Mouse (Mus musculus): Measurements from ENCODE around the gene Gm5460.

Gm5460 gene

DNA sequence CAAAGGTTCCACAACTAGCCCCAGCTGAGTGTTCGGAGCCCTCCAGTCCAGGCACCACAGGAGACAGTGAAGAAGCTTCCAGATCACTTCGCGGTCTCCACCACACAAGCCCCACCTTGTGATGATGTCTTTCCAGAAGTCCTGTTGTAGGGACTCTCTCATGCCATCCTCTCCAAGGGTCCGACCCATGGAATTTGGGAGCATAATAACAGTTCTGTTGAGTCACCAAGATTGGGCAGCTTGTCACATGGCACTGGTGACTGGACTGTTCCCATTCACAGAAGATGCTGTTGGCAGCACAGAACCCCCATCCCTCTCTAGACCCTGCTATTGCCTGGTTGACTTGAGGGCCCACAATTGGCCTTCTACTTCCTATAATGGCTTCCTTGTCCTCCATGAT lies at the start of gene Gm5460:
Gene Gm5460 (plus strand): TSS at position 378 of the 400 bp plus-strand sequence.
- DNase-seq: no peak

DNA sequence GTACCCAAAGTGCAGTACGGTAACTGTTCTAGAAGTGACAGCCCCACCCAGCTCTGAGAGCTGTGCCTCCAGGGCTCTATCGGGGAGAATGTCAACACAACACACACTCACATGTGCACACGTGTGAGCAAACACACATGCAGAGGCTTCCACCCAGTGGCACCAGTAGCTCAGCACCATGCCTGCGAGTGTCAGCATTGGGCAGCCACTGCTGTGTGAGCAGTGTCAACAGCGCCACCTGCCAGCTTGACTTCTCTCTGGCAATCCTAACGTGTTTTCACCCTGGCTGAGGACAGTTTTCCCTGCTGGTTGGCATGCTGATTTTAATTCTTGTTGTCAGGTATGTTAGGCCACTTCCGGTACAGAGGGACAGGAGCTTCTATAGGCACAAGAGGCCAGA lies 43.9 kb upstream of the Gm5460 start:
- DNase-seq: no peak

DNA sequence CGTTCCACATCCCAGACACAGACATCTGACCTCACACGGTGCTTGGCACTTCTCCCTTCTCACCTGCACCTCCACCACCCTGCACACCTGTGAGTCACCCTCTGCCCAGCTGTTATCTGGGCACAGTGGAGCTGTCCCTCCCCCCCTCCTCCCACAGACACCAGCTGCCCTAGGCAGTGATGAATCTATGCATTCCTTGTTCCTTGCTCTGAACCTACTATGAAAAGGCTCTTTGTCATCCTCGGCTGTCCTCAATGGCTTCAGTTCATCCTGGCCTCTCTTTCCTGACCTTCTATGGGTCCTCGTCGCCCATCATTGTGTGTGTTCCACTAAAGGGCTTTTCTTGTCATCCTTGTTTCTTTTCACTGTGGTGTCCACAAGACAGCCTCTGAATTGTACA lies 41.8 kb upstream of the Gm5460 start:
- peak in 1 of 2 experiments; percentile 6 for DNase-seq

DNA sequence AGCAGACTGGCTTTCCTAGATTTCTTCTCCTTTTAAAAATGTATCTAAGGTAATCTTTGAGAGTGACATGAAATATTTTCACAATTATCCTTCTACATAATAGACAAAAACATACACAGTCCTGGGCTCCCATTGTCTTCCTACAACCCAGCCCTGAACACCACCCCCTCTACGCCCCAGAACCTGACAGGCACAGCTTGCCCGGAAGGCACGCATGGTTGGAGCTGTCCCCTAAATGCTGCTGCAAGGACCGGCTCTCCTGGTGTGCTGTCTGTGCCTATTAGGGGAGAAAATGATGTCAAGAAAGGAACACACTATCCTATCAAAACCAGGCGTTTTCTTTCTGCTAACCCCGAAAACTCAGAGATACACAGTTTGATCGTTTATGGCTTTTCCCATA lies 38.8 kb upstream of the Gm5460 start:
- DNase-seq: peak in 1 of 2 experiments; percentile 10

DNA sequence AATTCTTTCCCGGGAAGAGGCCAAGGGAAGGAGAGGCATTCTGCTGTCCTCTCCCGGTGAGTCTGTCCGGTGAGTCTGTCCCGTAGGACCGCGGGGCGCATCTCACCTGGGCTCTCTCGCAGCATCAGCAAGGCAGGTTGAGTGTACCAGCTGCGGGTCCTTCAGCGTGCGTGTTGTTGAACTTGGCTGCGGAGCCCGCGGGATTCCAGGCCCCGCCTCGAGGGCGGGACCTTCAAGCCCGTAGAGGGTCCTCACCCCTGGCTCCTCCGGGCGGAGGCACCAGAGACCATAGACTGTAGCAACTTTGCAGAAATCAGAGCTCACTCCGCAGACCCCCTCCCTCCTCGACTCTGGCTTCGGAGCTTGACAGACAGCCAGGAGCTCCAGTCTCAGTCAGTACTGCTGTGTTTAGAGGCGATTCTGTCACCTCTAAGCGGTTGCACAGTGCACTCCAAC lies 37.9 kb upstream of the Gm5460 start, which contains the start of gene Zfp488:
Gene Zfp488 (minus strand): TSS at position 161 of the 456 bp plus-strand sequence.
- peak in 1 of 2 experiments; percentile 21 for DNase-seq

DNA sequence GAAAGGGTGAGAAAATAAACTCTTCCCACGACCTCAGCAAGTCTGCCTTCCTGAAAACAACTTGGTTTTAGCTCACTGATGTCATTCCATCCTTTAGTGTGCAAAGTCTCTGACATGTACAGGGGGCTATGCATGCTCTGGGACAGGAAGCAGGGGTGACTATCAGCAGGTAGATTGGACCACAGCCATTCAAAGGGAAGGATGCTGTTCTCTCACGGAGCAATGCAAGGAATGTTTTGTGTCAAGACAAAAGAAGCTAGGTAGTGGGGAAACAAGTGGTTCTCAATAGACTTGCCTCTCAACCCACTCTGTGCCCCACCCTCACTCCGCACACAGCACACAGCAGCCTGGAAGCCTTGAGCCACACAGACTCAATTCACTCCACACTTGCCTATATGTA lies 27.4 kb upstream of the Gm5460 start:
- no peak for DNase-seq

DNA sequence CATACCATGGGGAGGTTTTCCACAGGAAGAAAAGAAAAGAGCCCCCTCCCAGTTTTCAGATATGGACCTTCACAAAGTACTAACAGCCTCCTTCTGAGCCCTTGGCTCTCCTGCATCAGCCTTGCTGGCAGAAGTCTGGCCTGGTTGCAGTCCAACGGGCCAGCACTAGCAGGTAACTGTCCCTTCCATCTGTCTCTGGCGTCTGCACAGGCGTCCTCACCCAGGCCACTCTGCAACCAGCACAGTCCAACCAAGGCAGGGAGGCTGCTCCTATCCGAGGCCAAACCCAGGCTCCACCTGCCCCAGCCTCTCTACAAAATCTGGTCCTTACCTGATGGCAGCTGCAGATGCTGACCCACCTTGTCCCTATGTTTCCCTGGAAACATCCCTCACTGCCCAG lies 24.6 kb upstream of the Gm5460 start:
- DNase-seq: no peak

DNA sequence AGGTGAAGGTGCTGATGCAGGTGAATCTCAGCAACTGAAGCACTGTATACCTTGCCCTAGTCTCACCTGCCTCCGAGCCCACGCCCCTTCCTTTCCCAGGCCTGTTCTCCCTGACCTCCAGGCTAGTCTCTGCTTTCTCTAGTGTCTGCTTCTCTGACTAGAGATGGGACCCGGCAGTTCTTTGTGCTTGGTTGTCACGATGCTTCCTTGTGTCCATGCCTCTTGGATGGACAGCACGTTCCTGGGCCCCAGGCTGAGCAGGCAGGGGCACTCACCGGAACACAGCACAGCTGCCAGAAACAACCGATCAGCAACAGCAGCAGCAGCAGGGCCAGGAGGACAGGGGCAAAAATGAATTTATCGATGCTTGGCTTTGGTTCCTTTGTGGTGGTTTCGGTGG lies 23.5 kb upstream of the Gm5460 start:
- DNase-seq: no peak

DNA sequence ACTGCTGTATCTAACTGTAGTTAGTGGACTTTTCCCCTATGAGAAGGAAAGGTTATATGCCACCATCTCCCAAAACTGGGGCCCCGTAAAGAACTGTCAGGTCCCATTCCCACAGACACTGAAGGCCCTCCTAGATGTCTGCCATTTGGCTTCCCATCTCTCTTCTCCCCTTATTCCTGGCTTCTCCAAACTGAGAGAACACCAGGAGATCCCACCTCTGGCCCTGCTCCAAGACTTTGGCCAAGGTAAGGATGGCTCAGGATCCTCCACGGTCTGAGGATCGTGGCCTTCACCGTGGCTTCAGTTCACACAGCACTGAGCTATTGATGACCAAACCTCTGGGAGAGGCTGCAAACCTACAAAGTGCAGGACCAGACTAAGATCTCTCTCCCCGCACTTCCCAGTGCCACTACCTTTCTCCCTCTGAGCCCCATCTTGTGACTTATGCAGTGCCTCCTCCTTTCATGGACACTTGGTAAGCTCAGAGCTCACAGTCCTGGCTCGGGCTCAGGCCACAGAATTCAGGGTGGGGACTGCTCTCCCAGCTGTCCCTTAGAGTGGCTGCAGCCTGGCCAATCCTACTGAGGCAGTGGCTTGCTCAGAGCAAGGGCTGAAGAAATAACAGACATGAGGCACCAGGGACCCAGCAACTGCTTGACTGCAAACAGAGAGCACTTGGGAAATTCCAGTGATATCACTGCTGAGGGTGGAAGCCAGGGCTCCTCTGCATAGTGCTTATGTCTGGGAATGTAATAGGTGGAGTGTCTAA lies 22.9 kb upstream of the Gm5460 start:
- no peak for DNase-seq

DNA sequence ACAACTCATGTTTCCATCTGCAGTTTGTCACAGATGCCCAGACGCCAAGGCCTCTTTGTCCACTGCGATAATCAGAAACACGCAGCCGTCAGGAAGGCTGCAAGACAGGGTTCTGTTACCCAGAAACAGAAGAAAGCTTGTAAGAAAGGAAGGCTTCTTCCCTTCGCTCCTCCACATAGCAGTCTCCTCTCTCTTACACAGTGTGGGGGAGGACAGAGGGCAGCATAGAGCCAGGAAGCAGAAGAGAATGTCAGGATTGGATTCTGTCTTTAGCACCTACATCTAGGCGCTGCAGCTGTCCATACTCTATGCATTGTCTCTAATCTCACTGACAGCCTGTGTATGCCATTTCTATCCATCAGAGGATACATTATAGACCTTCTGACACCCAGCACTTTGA lies 19.1 kb upstream of the Gm5460 start:
- no peak for DNase-seq

DNA sequence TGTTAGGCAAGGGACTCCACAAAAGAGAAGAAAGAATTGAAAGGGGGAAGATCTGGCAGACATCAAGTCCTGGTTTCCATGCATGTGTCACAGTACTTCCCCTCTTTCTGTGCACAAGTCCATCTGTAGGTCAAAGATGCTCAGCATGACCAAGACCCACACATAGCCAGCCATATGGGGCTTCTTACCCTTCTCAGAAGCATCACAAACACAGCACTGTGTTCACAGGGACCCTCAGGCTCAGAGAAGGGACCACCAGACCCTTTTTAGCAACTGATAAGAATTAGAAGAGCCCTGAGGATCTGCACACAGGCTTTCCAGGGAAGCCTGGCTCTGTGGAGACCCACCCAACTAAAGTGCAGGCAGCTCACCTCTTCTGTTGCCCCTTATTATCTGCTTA lies 16.5 kb upstream of the Gm5460 start:
- no peak for DNase-seq

DNA sequence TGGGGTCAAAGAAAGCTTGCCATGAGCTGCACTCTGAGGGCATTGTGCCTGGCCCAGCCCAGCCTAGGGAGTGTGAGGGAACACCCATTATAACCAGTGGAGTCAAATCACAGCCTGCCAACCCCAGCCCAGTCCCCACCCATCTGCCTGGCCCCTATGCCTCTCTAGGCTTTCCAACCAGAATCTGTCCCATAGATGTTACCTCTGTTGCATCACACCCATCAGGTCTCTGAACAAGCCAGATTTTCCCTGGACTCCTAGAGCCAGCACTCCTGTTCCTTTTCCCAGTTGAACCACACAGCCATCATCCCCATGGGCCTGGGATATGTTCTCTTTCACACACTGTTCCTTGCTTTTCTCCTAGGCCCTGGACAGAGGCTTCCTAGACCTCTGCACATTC lies 15.1 kb upstream of the Gm5460 start:
- no peak for DNase-seq

DNA sequence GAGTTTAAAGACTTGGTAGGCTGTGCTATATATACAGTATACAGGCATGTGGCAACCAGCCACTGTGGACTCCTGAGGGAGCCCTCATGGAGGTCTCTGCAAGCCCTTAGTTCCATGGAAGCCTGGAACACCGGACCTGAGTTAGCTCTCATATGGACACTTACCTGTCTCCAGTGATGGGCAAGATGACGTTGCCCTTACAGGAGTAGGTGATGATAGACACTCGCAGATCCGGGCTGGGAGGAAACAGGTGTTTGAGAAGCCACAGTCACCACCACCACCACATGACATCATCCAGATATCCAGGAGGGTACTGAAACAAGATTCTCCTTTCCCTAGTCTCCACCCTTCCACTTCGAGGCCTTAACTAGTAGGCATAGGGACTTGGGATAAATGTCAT lies 14.2 kb upstream of the Gm5460 start:
- DNase-seq: no peak

DNA sequence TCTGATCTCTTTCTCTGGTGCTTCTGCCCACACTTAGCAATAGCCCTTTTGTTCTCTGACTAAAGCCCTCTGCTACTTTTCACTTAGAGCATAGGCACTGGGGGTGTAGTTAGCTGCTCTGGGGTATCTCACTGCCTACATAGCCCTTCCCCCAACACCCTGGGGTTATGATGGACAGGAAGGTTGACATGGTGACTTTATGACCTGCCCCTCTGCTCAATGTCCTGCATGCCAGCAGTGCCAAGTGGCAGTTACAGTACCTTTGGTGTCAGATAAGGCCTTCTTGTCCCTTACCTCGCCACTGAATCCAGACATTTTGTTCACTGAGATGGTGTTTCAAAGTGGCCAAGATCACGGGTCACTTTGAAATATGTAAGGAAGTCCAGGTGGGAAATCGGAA lies 1.5 kb upstream of the Gm5460 start, which contains the start of gene Gm30083:
Gene Gm30083 (minus strand): TSS at position 120 of the 400 bp plus-strand sequence.
- DNase-seq: no peak

DNA sequence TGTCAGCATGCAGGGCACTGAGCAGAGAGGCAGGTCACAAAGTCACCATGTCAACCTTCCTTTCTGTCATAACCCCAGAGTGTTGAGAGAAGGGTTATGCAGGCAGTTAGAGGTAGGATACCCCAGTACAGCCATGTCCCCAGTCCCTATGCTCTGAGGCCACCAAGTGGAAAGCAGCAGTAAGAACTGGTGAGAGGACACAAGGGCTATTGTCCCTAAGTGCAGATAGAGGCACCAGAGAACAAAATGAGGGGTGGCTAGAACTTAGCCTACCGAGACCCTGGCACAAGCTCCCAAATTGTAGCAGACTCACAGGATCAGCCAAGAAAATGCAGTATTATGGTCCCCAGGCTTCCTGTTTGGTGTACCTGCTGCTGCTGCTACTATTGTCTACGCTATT lies 380 bp downstream of the Gm5460 start:
- no peak for DNase-seq

DNA sequence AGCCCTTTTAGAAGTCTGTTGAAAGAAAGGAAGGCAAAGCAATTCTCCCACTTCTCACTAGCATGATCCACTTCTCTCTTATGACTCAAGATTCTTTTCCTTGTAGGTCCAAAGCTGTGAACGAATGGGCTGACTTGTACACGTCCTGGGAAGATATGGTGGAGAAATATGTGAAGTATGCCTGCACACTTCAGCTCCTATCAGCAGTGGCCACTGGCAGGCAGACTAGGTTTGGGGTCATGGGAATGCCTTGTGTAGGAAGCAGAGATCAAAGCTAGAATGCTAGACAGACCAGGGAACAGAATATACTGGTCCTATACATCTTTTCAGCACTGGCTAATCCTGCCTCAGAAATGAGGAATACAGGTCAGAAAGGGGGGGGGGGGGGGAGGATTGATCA lies 10.2 kb downstream of the Gm5460 start:
- DNase-seq: no peak

DNA sequence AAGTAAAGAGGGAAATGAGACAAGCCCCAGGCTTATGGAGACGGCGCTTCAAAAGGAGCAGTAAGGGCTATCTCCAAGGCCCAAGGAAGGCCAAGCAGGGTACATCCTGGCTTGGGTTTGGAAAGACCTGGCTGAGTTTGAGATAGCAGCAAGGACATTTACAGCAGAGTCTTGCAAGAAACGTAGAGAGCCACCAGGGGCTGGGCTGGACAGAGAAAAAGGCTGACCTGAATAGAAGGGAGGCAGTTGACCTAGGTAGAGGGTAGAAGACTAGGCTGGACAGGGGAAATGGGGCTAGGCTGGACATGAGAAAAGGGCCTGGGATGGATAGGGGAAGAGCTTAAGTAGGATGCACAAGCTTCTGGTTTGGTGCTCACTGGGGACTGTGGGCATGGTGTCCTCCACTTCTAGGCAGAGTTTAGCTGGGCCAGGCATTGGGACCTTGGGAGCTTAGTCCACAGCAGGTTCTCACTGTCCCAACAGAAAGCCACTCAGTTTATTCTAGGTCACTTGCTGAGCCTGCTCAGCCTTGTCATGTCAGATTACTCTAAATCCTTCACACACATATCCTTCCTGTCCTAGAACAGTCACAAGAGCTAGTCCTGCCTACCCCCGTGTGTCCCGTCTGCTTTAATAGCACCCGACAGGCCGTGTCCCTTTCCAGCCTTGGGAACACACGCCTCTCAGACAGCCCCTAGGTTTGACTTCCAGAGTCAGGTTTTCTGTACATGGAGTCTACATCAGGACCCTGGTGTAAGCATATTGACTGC lies 17.5 kb downstream of the Gm5460 start:
- DNase-seq: no peak

DNA sequence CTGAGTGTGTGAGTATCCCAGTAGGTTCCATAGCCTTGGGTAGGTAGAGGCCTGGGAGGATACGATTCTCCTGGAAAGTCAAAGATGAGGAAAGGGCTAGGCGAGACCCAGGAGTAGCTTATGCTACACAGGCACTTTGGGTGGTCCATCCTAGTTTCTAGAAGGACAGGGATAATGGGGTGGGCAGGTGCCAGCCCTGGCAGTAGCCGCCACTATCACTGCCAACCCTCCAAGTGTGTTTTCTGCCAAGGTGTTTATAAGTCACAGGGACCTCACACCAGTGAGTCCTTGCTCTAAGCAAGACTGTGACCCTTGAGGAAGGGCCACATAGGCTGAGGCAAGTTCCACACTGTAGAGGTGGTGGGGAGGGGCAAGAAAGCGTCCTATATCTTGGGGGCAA lies 24.7 kb downstream of the Gm5460 start:
- no peak for DNase-seq

DNA sequence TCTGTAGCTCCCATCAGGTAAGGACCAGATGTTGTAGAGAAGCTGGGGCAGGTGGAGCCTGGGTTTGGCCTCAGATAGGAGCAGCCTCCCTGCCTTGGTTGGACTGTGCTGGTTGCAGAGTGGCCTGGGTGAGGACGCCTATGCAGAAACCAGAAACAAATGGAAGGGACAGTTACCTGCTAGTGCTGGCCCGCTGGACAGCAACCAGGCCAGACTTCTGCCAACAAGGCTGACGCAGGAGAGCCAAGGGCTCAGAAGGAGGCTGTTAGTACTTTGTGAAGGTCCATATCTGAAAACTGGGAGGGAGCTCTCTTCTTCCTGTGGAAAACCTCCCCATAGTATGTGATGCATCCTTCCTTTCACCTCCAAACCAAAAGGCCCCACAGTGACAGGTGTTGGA lies 26.8 kb downstream of the Gm5460 start:
- no peak for DNase-seq

DNA sequence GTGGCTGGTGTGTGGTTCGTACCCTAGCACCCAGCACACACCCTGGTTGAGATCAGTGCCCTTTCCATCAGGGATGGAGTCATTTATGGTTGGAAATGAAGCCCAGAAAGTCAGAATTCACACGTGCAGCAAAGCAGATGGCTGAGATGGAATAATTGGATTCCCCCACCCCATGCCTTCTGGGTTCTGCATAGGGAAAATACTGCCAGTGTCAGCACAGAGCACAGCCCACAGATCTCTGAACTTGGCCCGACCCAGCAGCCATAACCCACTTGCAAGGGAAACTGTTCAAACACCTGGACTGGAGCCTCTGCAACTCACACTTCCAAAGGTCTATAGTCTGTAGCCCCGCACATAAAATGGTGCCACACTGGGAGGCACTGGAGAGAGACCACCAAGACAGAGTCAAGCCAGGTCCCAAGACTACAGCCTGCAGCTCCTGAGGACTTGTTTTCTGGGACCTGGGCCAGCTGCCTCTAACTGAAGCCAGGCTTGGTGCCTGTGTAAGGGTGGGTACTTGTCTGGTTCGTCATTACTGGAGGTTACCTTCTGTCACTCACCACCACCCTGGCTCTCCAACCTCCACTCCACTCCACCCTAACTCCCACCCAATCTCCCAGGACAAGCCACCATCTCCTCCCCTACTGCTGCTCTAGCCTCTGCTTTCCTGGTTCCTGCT lies 33.7 kb downstream of the Gm5460 start:
- no peak for DNase-seq

DNA sequence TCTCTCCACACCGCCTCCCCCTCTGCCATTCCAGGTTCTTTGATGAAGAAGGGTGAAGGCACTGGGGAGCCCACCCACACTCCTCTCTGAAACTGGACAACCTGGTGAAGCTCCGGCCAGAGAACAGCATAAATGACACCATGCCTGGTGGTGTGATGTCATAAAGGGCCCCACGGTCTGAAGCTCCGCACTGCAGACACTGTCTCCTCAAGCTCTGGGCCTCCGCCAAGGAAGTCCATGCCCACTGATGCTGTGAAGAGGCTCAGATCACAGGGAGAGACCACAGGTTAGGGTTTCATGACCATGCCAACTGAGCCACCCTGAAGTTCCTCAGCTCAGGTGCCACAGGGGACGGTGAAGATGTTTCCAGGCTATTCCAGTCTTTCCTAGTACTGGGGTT lies 36.0 kb downstream of the Gm5460 start, which contains the start of gene Antxrl:
Gene Antxrl (plus strand): TSS at position 192 of the 400 bp plus-strand sequence.
- no peak for DNase-seq

DNA sequence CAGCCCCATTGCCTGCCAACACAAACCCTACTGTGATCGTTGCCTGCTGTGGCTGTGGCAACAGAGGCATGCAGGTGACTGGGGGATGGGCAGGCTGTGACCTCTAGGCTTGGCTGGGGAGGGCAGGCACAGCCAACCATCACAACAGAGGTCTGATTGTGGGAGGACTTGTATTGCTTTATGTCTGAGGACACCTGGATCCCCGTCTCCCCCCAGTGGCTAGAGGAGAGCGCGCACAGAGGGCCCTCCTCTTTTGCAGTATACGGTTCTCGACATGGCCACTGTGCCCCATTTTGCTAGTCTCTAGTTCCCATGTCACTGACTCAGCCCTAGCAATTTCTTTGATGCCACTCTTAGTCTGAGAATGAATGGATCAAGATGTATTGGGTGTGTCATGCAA lies 55.1 kb downstream of the Gm5460 start:
- no peak for DNase-seq

DNA sequence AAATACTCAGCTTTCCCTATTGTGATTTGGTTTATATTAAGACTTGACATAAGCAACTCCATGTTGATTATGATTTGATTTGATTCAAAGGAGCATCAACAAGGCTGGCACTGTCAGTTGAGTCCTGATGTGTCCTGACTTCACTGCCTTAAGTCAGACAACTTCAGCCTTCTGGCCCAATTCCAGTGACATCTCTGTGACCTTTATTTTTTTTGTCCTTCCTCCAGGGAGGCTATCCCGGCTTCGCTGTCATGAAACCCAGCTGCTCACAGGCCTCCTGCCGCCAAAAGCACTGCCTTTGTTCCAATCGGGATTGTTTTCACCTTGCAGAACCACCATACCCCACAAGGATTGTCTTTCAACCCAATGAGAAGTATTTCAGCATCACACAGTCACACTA lies 58.8 kb downstream of the Gm5460 start:
- DNase-seq: peak in 1 of 2 experiments; percentile 20
